8 mouse cellular contexts compared by ENCODE assay signal in genomic region chr15:80013256-80014030, GRCm38 (mm10). TPM values are rescaled to one million over a fixed set of nuclear protein-coding genes. Genes with fewer than 3 reads are reported as not detected.
DNase-seq lines count a peak whose midpoint lies in the region; ATAC-seq and TF ChIP-seq lines count a peak whose summit lies in the region.

No protein-coding gene starts in this region.

- peaks cover 62% of the 10 kb centered on the region for H3K4me1 ChIP-seq in E14TG2a.4 (replicated peaks; ENCODE audit: low read depth, low read length)
- no peaks in the 10 kb centered on the region for H3K4me1 ChIP-seq in embryonic fibroblast, embryonic 13.5 days (ENCODE audit: control insufficient read depth, insufficient read depth, low read length)
- H3K4me1 ChIP-seq in kidney, embryonic 14.5 days (ENCODE audit: control insufficient read depth, insufficient read depth, low read length), result peaks cover 31% of the 10 kb centered on the region; the same call in 1 of the 2 replicates
- H3K4me1 ChIP-seq in midbrain, embryonic 16.5 days (ENCODE audit: control insufficient read depth, insufficient read depth, low read length), result peaks cover 24% of the 10 kb centered on the region

- TF ChIP-seq CTCF in gastrocnemius, adult 2 months (IDR thresholded peaks at IDR 0.05), result no peak
- no peak for TF ChIP-seq CTCF in E14TG2a.4 (conservative IDR thresholded peaks at IDR 0.05; ENCODE audit: low read length)
- no peak for TF ChIP-seq CTCF in embryonic fibroblast, embryonic 13.5 days (IDR thresholded peaks at IDR 0.05; ENCODE audit: borderline replicate concordance, insufficient read depth, low read length)

- peak; percentile 1; the same call in 1 of the 2 replicates for ATAC-seq in kidney, embryonic 14.5 days (ENCODE audit: low FRiP score, low TSS enrichment)
- ATAC-seq in midbrain, embryonic 16.5 days, result no peak
- ATAC-seq in monocyte, adult 5-6 weeks (replicated peaks; ENCODE audit: insufficient number of reproducible peaks, low FRiP score, low TSS enrichment, poor library complexity, severe bottlenecking), result no peak

- H3K4me2 ChIP-seq in kidney, embryonic 14.5 days (replicated peaks; ENCODE audit: low read depth, low read length), result peak overlapping the region; percentile 99
- peak overlapping the region; percentile 94 for H3K4me2 ChIP-seq in midbrain, embryonic 16.5 days (ENCODE audit: low read length)

- peak overlapping the region; percentile 82 for H3K9ac ChIP-seq in kidney, embryonic 14.5 days (ENCODE audit: low read depth, low read length)
- H3K9ac ChIP-seq in midbrain, embryonic 16.5 days (ENCODE audit: low read depth, low read length), result peak overlapping the region; percentile 95

- WGBS in kidney, embryonic 14.5 days, result 2% methylated on average over 36 of the region's 36 CpGs
- WGBS in midbrain, embryonic 16.5 days, result 2% methylated on average over 22 of the region's 36 CpGs

- peaks cover 33% of the 10 kb centered on the region for H3K27me3 ChIP-seq in E14TG2a.4 (ENCODE audit: insufficient read depth, low read length)
- H3K27me3 ChIP-seq in kidney, embryonic 14.5 days (ENCODE audit: control insufficient read depth, insufficient read depth, low read length), result peaks cover 56% of the 10 kb centered on the region
- H3K27me3 ChIP-seq in midbrain, embryonic 16.5 days (ENCODE audit: control insufficient read depth, insufficient read depth, low read depth, low read length), result peaks cover 26% of the 10 kb centered on the region

- H3K36me3 ChIP-seq in E14TG2a.4 (ENCODE audit: insufficient read depth, low read length), result no peaks in the 10 kb centered on the region
- H3K36me3 ChIP-seq in kidney, embryonic 14.5 days (ENCODE audit: control insufficient read depth, insufficient read depth, low read length), result no peaks in the 10 kb centered on the region
- no peaks in the 10 kb centered on the region for H3K36me3 ChIP-seq in midbrain, embryonic 16.5 days (ENCODE audit: control insufficient read depth, insufficient read depth, low read length)

- H3K9me3 ChIP-seq in E14TG2a.4 (ENCODE audit: low read length), result no peaks in the 10 kb centered on the region
- H3K9me3 ChIP-seq in kidney, embryonic 14.5 days (ENCODE audit: control insufficient read depth, low read length), result no peaks in the 10 kb centered on the region
- no peaks in the 10 kb centered on the region for H3K9me3 ChIP-seq in midbrain, embryonic 16.5 days (replicated peaks; ENCODE audit: control insufficient read depth, low read length, poor library complexity, severe bottlenecking)

- peak; percentile 66 for DNase-seq in gastrocnemius, adult 2 months
- no peak for DNase-seq in gastrocnemius, adult 18-20 months (ENCODE audit: low spot score)
- no peak for DNase-seq in frontal cortex, postnatal 10 days (ENCODE audit: low spot score in 2 of 2)

- H3K27ac ChIP-seq in gastrocnemius, adult 2 months, result peak overlapping the region; percentile 94
- no peak overlapping the region for H3K27ac ChIP-seq in embryonic fibroblast, embryonic 13.5 days (ENCODE audit: insufficient read depth, low read length)
- peak overlapping the region; percentile 42; the same call in 1 of the 2 replicates for H3K27ac ChIP-seq in kidney, embryonic 14.5 days (ENCODE audit: low read depth, low read length)
- H3K27ac ChIP-seq in midbrain, embryonic 16.5 days (ENCODE audit: low read length), result peak overlapping the region; percentile 85

- intact Hi-C loops in gastrocnemius, adult 2 months (cut with DNase I), result loop anchor here (2.0 to 5.0 kb wide), 2 partner anchors 39 to 63 kb away; no protein-coding TSS in a partner anchor

- no peak for TF ChIP-seq POLR2A in embryonic fibroblast, embryonic 13.5 days (IDR thresholded peaks at IDR 0.05; ENCODE audit: low read depth, low read length)

- H3K4me3 ChIP-seq in gastrocnemius, adult 2 months, result peak overlapping the region; percentile 81
- H3K4me3 ChIP-seq in E14TG2a.4 (replicated peaks; ENCODE audit: low read length), result peak overlapping the region; percentile 84
- H3K4me3 ChIP-seq in embryonic fibroblast, embryonic 13.5 days (ENCODE audit: insufficient read depth, low read length), result peak overlapping the region; percentile 31; the same call in 1 of the 2 replicates
- peak overlapping the region; percentile 67 for H3K4me3 ChIP-seq in kidney, embryonic 14.5 days (ENCODE audit: low read length)
- H3K4me3 ChIP-seq in midbrain, embryonic 16.5 days (ENCODE audit: low read depth, low read length), result peak overlapping the region; percentile 81

RNA-seq across cellular contexts. Expression of gene Pdgfb, which starts 1.3 kb away (rescaled TPM):
- 10 to 100 TPM; 14.3 to 17.3 TPM for total RNA-seq in gastrocnemius, adult 2 months (2021)
- 10 to 100 TPM; 12.9 to 22.1 TPM for total RNA-seq in gastrocnemius, adult 18-20 months (2021)
- polyA plus RNA-seq in embryonic fibroblast, embryonic 13.5 days (2011; ENCODE audit: insufficient read length, low read depth, missing spikeins), result 0.70 and 1.0 TPM in 2 replicates
- polyA plus RNA-seq in kidney, embryonic 14.5 days (2014; fragmentation: Nextera tagmentation; extraction: Ambion mirVana), result 5.0 and 5.8 TPM in 2 replicates
- 4.3 and 6.8 TPM in 2 replicates for polyA plus RNA-seq in midbrain, embryonic 16.5 days (2015; fragmentation: Nextera tagmentation; extraction: Ambion mirVana)
- total RNA-seq in monocyte, adult 5-6 weeks (2017), result 14.3 to 55.2 TPM (median 25.5 TPM) in 3 replicates

RNA-seq across cellular contexts. Expression of gene Cbx7, which starts 42.5 kb away (rescaled TPM):
- 10 to 100 TPM; 18.9 to 19.6 TPM for total RNA-seq in gastrocnemius, adult 2 months (2021)
- total RNA-seq in gastrocnemius, adult 18-20 months (2021), result 10 to 100 TPM; 20.5 to 22.9 TPM
- 0.90 and 1.4 TPM in 2 replicates for polyA plus RNA-seq in embryonic fibroblast, embryonic 13.5 days (2011; ENCODE audit: insufficient read length, low read depth, missing spikeins)
- 1.5 and 2.0 TPM in 2 replicates for polyA plus RNA-seq in kidney, embryonic 14.5 days (2014; fragmentation: Nextera tagmentation; extraction: Ambion mirVana)
- polyA plus RNA-seq in midbrain, embryonic 16.5 days (2015; fragmentation: Nextera tagmentation; extraction: Ambion mirVana), result 4.8 and 5.0 TPM in 2 replicates
- 17.8 to 33.8 TPM (median 17.9 TPM) in 3 replicates for total RNA-seq in monocyte, adult 5-6 weeks (2017)

Comparison
In these comparisons a context has a peak if more than half of its experiments do, and no peak if none do; other contexts are left out.
1. H3K4me3 ChIP-seq: peak in every context shown above with its lines; median percentile 84 in E14TG2a.4; 81 in gastrocnemius, adult 2 months; 81 in midbrain, embryonic 16.5 days; 67 in kidney, embryonic 14.5 days; 31 in embryonic fibroblast, embryonic 13.5 days.